Mouse (Mus musculus) liver, embryonic 14.5 days (tissue): ENCODE measurements around the gene Dock9. TPM values are rescaled to one million over a fixed set of nuclear protein-coding genes. Genes with fewer than 3 reads are reported as not detected.

ENCODE experiments used
- ATAC-seq: fragments of 200-750 bp; cut with Nextera tagmentation; 2 replicates; pipeline ENCODE4 v1.8.0; 2017; ENCODE audit warnings: moderate number of reproducible peaks, mild to moderate bottlenecking, moderate library complexity; ENCODE audit not compliant: insufficient read depth
- DNase-seq, 3 experiments: peaks; one replicate each; pipeline ENCODE4 v3.0.0-alpha.2; 2012 to 2013; ENCODE audit warnings: low read depth in 3 of 3, low spot score in 3 of 3
- H3K27ac ChIP-seq: fragments of 300-500 bp; sonication (generic); 2 replicates; pipeline ENCODE4 v1.5.1; 2014; ENCODE audit warnings: moderate library complexity, mild to moderate bottlenecking, control low read depth, inconsistent platforms
- H3K27me3 ChIP-seq: fragments of 300-500 bp; sonication (generic); 2 replicates; pipeline ENCODE4 v1.6.1; 2014; ENCODE audit warnings: mild to moderate bottlenecking, low read length, moderate library complexity; ENCODE audit not compliant: control insufficient read depth, insufficient read depth
- H3K36me3 ChIP-seq: fragments of 300-500 bp; sonication (generic); replicated peaks from 2 replicates; pipeline ENCODE4 v1.6.1; 2014; ENCODE audit warnings: low read depth; ENCODE audit not compliant: control insufficient read depth, insufficient read depth
- H3K4me1 ChIP-seq, 2 experiments: fragments of 200-500 bp in 1 of 2; fragments of 300-500 bp in 1 of 2; sonication (generic) in 1 of 2; replicated peaks; 2 replicates each; pipeline ENCODE4 v1.6.1; 2012 to 2014; ENCODE audit warnings: antibody characterized with exemption in 1 of 2, inconsistent platforms in 1 of 2, low read length in 1 of 2; ENCODE audit not compliant: control insufficient read depth in 2 of 2, insufficient read depth in 2 of 2
- H3K4me2 ChIP-seq: fragments of 300-500 bp; sonication (generic); 2 replicates; pipeline ENCODE4 v1.6.1; 2014; ENCODE audit warnings: low read depth, mild to moderate bottlenecking, control low read depth, moderate library complexity
- H3K4me3 ChIP-seq, 2 experiments: fragments of 200-500 bp in 1 of 2; fragments of 300-500 bp in 1 of 2; sonication (generic) in 1 of 2; 2 replicates each; pipeline ENCODE4 v1.5.1; 2012 to 2014; ENCODE audit warnings: low read depth in 2 of 2, low read length in 2 of 2, mild to moderate bottlenecking in 2 of 2, control low read depth in 1 of 2, inconsistent platforms in 1 of 2, moderate library complexity in 1 of 2; ENCODE audit not compliant: insufficient read depth in 1 of 2
- H3K9ac ChIP-seq: fragments of 300-500 bp; sonication (generic); replicated peaks from 2 replicates; pipeline ENCODE4 v1.6.1; 2014; ENCODE audit warnings: mild to moderate bottlenecking, control low read depth, moderate library complexity
- H3K9me3 ChIP-seq: fragments of 300-500 bp; sonication (generic); 2 replicates; pipeline ENCODE4 v1.6.1; 2016; ENCODE audit warnings: low read length, mixed read lengths; ENCODE audit not compliant: control insufficient read depth
- CTCF ChIP-seq: IDR thresholded peaks from 2 replicates; pipeline ENCODE4 v1.5.1; 2016; ENCODE audit warnings: antibody characterized with exemption, low read depth, control low read depth
- EP300 ChIP-seq: IDR thresholded peaks from 2 replicates; pipeline ENCODE4 v1.6.1; 2016; ENCODE audit warnings: antibody characterized with exemption, low read depth
- WGBS: fragments of 180-500 bp; shearing (Covaris S2); extraction: QIAGEN DNeasy Blood & Tissue Kit; methylation state at CpG from one replicate; pipeline ENCODE4 v1.1.7; 2014; ENCODE audit not compliant: insufficient replicate concordance; 5-methylcytosine and 5-hydroxymethylcytosine counted together
- polyA plus RNA-seq, 2 experiments: library from polyadenylated mRNA; depleted of rRNA in 1 of 2; stranded (reverse) in 1 of 2; unstranded in 1 of 2; fragments of >200 nt; fragmentation: Nextera tagmentation in 1 of 2; extraction: Ambion mirVana in 1 of 2; gene quantifications; 2 replicates each; pipeline versions ENCODE4 v1.2.1 to v1.2.3; 2012 to 2014

The Dock9 gene
- polyA plus RNA-seq, 2 experiments = 1.2 to 1.8 TPM

DNA sequence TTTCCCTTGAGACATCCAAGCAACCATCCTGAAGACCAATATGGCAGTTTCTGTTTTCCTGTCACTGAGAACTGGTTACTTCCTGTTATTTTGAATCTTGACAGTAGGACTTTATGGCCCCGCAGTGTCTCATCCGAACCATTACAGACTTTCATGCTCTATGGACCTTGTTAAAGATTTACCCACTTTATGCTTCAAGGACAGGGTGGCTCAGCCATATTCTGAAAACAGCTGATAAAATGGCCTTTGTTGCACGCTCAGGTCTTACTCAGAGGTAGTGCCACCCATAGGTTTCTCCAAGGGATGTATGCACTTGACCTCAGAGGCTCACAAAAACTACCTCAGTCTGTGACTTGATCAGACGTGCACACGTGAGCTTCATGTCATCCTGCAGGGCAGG lies 224.2 kb downstream of the Dock9 start:
- WGBS = 65% methylated on average over 5 of the region's 5 CpGs
- ATAC-seq (no peak), DNase-seq (no peak)
- Histone ChIP-seq H3K9me3 (no peaks in the 10 kb centered on the region), H3K4me2 (no peak overlapping the region), H3K36me3 (no peaks in the 10 kb centered on the region), H3K4me1 (no peaks in the 10 kb centered on the region), H3K27me3 (no peaks in the 10 kb centered on the region), H3K9ac (no peak overlapping the region), H3K27ac (no peak overlapping the region), H3K4me3 (no peak overlapping the region)
- no peak for TF ChIP-seq CTCF
- no peak for TF ChIP-seq EP300

DNA sequence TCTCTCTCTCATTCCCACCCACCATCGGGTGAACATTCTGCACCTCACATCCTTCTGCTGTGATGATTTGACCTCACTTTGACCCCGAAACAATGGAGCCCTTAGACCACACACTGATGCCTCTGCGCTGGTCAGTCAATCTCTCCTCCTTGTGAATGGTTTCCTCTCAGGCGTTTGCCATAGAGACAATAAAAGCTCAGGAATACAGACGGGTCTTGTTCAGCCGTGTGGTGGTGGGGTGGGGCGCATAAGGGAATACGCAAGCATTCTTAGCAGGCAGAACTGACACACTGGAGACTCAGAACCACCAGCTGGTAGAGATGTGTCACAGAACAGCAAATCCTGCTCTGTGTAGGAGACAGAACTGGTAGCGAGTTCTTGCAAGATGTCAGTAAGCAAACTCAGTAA lies 230.8 kb downstream of the Dock9 start:
- no peak overlapping the region for H3K27ac ChIP-seq
- H3K4me3 ChIP-seq = no peak overlapping the region
- no peak overlapping the region for H3K4me2 ChIP-seq
- no peak for ATAC-seq
- no peaks in the 10 kb centered on the region for H3K9me3 ChIP-seq
- no peak for DNase-seq
- H3K36me3 ChIP-seq = no peaks in the 10 kb centered on the region
- H3K27me3 ChIP-seq = no peaks in the 10 kb centered on the region
- no peak for TF ChIP-seq EP300
- no peak for TF ChIP-seq CTCF
- no peaks in the 10 kb centered on the region for H3K4me1 ChIP-seq
- H3K9ac ChIP-seq = no peak overlapping the region
- whole genome bisulfite sequencing = 59% methylated on average over 9 of the region's 9 CpGs

DNA sequence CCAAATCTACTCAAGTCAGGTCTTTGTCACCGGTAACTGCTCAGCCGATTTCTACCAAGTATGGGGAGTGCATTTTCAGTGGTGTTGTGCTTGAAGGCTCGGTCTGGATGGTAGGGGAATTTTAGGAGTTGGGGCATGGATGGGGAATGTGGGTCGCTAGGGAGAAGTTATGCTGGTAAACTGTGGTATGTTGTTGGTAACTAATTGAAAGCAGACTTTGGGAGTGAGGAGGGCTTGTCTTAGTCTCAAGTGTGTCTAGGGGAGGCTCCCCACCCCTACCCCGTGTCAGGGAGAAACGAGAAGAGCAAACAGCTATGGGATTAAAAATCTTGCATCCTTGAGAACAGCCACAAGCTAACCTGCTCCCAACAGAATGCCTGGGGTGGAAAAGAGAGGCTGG lies 231.7 kb downstream of the Dock9 start:
- TF ChIP-seq EP300 = no peak
- no peak for TF ChIP-seq CTCF
- H3K9me3 ChIP-seq = no peaks in the 10 kb centered on the region
- no peak overlapping the region for H3K4me3 ChIP-seq
- no peaks in the 10 kb centered on the region for H3K36me3 ChIP-seq
- no peak for ATAC-seq
- H3K4me2 ChIP-seq = no peak overlapping the region
- WGBS = 58% methylated on average over 6 of the region's 6 CpGs
- H3K27me3 ChIP-seq = no peaks in the 10 kb centered on the region
- H3K27ac ChIP-seq = no peak overlapping the region
- H3K9ac ChIP-seq = no peak overlapping the region
- no peak for DNase-seq
- H3K4me1 ChIP-seq = no peaks in the 10 kb centered on the region

DNA sequence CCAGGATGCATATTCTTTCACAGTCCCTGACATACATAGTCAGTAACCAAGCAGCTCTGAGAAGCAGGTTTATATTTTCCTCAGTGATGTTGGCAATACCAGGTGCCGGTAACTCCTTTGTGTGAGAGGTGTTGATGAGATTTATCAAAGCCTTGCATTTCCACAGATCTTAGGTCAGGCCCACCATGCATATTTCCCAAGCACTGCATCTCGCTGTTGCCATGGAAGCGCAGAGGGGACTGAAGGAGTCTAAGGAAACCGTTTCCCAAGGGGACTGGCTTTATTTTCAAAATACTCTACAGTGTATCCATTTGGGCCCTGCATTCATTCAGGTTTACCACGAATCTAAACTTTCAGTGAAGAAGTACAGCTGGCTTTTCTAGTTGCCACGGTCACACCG lies 233.0 kb downstream of the Dock9 start:
- no peaks in the 10 kb centered on the region for H3K27me3 ChIP-seq
- H3K27ac ChIP-seq = no peak overlapping the region
- H3K4me2 ChIP-seq = no peak overlapping the region
- no peaks in the 10 kb centered on the region for H3K4me1 ChIP-seq
- no peaks in the 10 kb centered on the region for H3K9me3 ChIP-seq
- 71% methylated on average over 7 of the region's 7 CpGs for WGBS
- no peaks in the 10 kb centered on the region for H3K36me3 ChIP-seq
- no peak overlapping the region for H3K4me3 ChIP-seq
- TF ChIP-seq CTCF (no peak), EP300 (no peak)
- DNase-seq = no peak
- ATAC-seq = no peak
- no peak overlapping the region for H3K9ac ChIP-seq

DNA sequence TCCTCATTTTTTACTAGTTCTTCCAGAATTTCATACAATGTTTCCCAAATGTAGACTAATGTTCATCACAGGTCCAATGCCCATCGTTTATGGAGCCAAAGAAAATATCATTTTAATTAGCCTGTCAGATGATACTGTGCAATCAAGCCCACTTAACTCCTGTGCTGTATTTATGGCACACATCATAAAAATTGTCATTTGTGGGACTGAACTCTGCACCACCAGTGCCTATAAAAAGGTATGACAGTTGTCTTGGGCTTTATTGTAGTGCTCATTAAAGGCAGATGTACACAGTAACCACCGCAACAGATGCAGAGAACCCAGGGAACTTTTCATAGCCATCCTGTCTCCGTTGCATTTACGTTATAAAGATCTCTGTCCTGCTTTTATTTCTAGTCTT lies 233.7 kb downstream of the Dock9 start:
- Histone ChIP-seq H3K9me3 (no peaks in the 10 kb centered on the region), H3K4me1 (no peaks in the 10 kb centered on the region), H3K4me2 (no peak overlapping the region), H3K27me3 (no peaks in the 10 kb centered on the region), H3K27ac (no peak overlapping the region), H3K36me3 (no peaks in the 10 kb centered on the region), H3K4me3 (no peak overlapping the region), H3K9ac (no peak overlapping the region)
- no peak for TF ChIP-seq CTCF
- DNase-seq (no peak), ATAC-seq (no peak)
- 68% methylated on average over 4 of the region's 4 CpGs for WGBS

DNA sequence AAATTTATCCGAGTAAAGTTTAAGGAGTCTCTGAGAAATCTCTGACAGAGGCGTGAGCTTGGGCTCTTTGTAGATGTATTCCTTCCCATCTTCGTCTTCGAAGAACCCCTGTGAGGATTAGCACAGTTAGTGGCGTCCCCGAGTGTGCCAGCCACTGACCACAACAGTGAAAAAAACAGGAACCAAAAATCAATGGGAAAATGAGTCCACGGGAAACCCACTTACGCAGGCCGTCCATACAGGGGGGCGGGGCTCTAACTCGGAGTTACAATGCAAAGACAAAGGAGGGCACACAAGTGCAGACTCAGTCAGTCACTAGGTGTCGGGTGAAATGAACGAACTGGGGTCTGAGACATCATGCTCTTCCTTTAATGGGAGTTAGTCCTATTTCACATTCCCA lies 238.6 kb downstream of the Dock9 start:
- TF ChIP-seq CTCF (no peak), EP300 (no peak)
- Histone ChIP-seq H3K4me3 (no peak overlapping the region), H3K4me2 (no peak overlapping the region), H3K4me1 (no peaks in the 10 kb centered on the region), H3K36me3 (no peaks in the 10 kb centered on the region), H3K27ac (no peak overlapping the region), H3K9me3 (no peaks in the 10 kb centered on the region), H3K9ac (no peak overlapping the region), H3K27me3 (no peaks in the 10 kb centered on the region)
- no peak for DNase-seq
- 48% methylated on average over 13 of the region's 13 CpGs for WGBS
- ATAC-seq = no peak
